Mouse (Mus musculus): Measurements from ENCODE around the gene Actr3. TPM values are rescaled to one million over a fixed set of nuclear protein-coding genes. Genes with fewer than 3 reads are reported as not detected.

The Actr3 gene
- polyA plus RNA-seq, 1 experiment from 2014 or later = 222 TPM

- Histone ChIP-seq H3K4me2 (ENCODE audit: low read depth, low read length) (no peak overlapping the region), H3K27me3 (ENCODE audit: control insufficient read depth, insufficient read depth, low read length) (no peaks in the 10 kb centered on the region), H3K27ac (ENCODE audit: low read depth, low read length) (no peak overlapping the region), H3K4me3 (ENCODE audit: low read depth, low read length) (no peak overlapping the region), H3K36me3 (ENCODE audit: control insufficient read depth, insufficient read depth, low read length) (no peaks in the 10 kb centered on the region), H3K9me3 (ENCODE audit: control insufficient read depth, low read length) (no peaks in the 10 kb centered on the region), H3K4me1 (ENCODE audit: control insufficient read depth, insufficient read depth, low read length) (no peaks in the 10 kb centered on the region), H3K9ac (replicated peaks; ENCODE audit: low read depth, low read length) (no peak overlapping the region)
- WGBS = 86% methylated on average over 7 of the region's 7 CpGs
- no peak for ATAC-seq (ENCODE audit: low read depth)
Measured at GRCm38 (mm10) chr1:125441679-125442078, 6.2 kb upstream of the Actr3 start.

- no peaks in the 10 kb centered on the region for H3K9me3 ChIP-seq (ENCODE audit: control insufficient read depth, low read length)
- no peak overlapping the region for H3K4me3 ChIP-seq (ENCODE audit: low read depth, low read length)
- H3K9ac ChIP-seq (replicated peaks; ENCODE audit: low read depth, low read length) = no peak overlapping the region
- H3K27me3 ChIP-seq (ENCODE audit: control insufficient read depth, insufficient read depth, low read length) = no peaks in the 10 kb centered on the region
- 86% methylated on average over 6 of the region's 6 CpGs for WGBS
- H3K36me3 ChIP-seq (ENCODE audit: control insufficient read depth, insufficient read depth, low read length) = no peaks in the 10 kb centered on the region
- ATAC-seq (ENCODE audit: low read depth) = no peak
- no peak overlapping the region for H3K27ac ChIP-seq (ENCODE audit: low read depth, low read length)
- no peak overlapping the region for H3K4me2 ChIP-seq (ENCODE audit: low read depth, low read length)
- no peaks in the 10 kb centered on the region for H3K4me1 ChIP-seq (ENCODE audit: control insufficient read depth, insufficient read depth, low read length)
Measured at GRCm38 (mm10) chr1:125441251-125441650, 5.7 kb upstream of the Actr3 start.

- no peak for ATAC-seq (ENCODE audit: low read depth)
- 92% methylated on average over 3 of the region's 3 CpGs for WGBS
Measured at GRCm38 (mm10) chr1:125439556-125439955, 4.0 kb upstream of the Actr3 start.

GRCm38 (mm10) chr1:125438826-125439225, 3.3 kb upstream of the Actr3 start:
- WGBS = 73% methylated on average over 2 of the region's 2 CpGs
- no peak overlapping the region for H3K4me2 ChIP-seq (ENCODE audit: low read depth, low read length)
- H3K9ac ChIP-seq (replicated peaks; ENCODE audit: low read depth, low read length) = no peak overlapping the region
- no peaks in the 10 kb centered on the region for H3K27me3 ChIP-seq (ENCODE audit: control insufficient read depth, insufficient read depth, low read length)
- H3K9me3 ChIP-seq (ENCODE audit: control insufficient read depth, low read length) = no peaks in the 10 kb centered on the region
- no peak overlapping the region for H3K27ac ChIP-seq (ENCODE audit: low read depth, low read length)
- no peaks in the 10 kb centered on the region for H3K36me3 ChIP-seq (ENCODE audit: control insufficient read depth, insufficient read depth, low read length)
- no peak for ATAC-seq (ENCODE audit: low read depth)
- H3K4me1 ChIP-seq (ENCODE audit: control insufficient read depth, insufficient read depth, low read length) = 0 out of 2 replicates have a peak, but pooled peaks cover 3% of the 10 kb centered on the region
- H3K4me3 ChIP-seq (ENCODE audit: low read depth, low read length) = no peak overlapping the region

More at GRCm38 (mm10) chr1:125439556-125439955, 4.0 kb upstream of the Actr3 start:
- Histone ChIP-seq H3K9me3 (ENCODE audit: control insufficient read depth, low read length) (no peaks in the 10 kb centered on the region), H3K4me2 (ENCODE audit: low read depth, low read length) (no peak overlapping the region), H3K9ac (replicated peaks; ENCODE audit: low read depth, low read length) (no peak overlapping the region), H3K4me1 (ENCODE audit: control insufficient read depth, insufficient read depth, low read length) (no peaks in the 10 kb centered on the region), H3K36me3 (ENCODE audit: control insufficient read depth, insufficient read depth, low read length) (no peaks in the 10 kb centered on the region), H3K27ac (ENCODE audit: low read depth, low read length) (no peak overlapping the region), H3K27me3 (ENCODE audit: control insufficient read depth, insufficient read depth, low read length) (no peaks in the 10 kb centered on the region), H3K4me3 (ENCODE audit: low read depth, low read length) (no peak overlapping the region)

- 70% methylated on average over 3 of the region's 3 CpGs for WGBS
Measured at GRCm38 (mm10) chr1:125437927-125438326, 2.4 kb upstream of the Actr3 start.

GRCm38 (mm10) chr1:125437161-125437560, 1.6 kb upstream of the Actr3 start:
- no peak overlapping the region for H3K4me2 ChIP-seq (ENCODE audit: low read depth, low read length)
- H3K9me3 ChIP-seq (ENCODE audit: control insufficient read depth, low read length) = no peaks in the 10 kb centered on the region
- 91% methylated on average over 2 of the region's 2 CpGs for WGBS
- no peak for ATAC-seq (ENCODE audit: low read depth)
- no peaks in the 10 kb centered on the region for H3K27me3 ChIP-seq (ENCODE audit: control insufficient read depth, insufficient read depth, low read length)
- no peaks in the 10 kb centered on the region for H3K36me3 ChIP-seq (ENCODE audit: control insufficient read depth, insufficient read depth, low read length)
- peaks cover 12% of the 10 kb centered on the region for H3K4me1 ChIP-seq (ENCODE audit: control insufficient read depth, insufficient read depth, low read length)
- no peak overlapping the region for H3K27ac ChIP-seq (ENCODE audit: low read depth, low read length)
- H3K9ac ChIP-seq (replicated peaks; ENCODE audit: low read depth, low read length) = no peak overlapping the region
- H3K4me3 ChIP-seq (ENCODE audit: low read depth, low read length) = no peak overlapping the region

More at GRCm38 (mm10) chr1:125437927-125438326, 2.4 kb upstream of the Actr3 start:
- H3K27ac ChIP-seq (ENCODE audit: low read depth, low read length) = no peak overlapping the region
- H3K4me3 ChIP-seq (ENCODE audit: low read depth, low read length) = no peak overlapping the region
- no peaks in the 10 kb centered on the region for H3K27me3 ChIP-seq (ENCODE audit: control insufficient read depth, insufficient read depth, low read length)
- no peaks in the 10 kb centered on the region for H3K36me3 ChIP-seq (ENCODE audit: control insufficient read depth, insufficient read depth, low read length)
- H3K9ac ChIP-seq (replicated peaks; ENCODE audit: low read depth, low read length) = no peak overlapping the region
- H3K9me3 ChIP-seq (ENCODE audit: control insufficient read depth, low read length) = no peaks in the 10 kb centered on the region
- no peak overlapping the region for H3K4me2 ChIP-seq (ENCODE audit: low read depth, low read length)
- peaks cover 11% of the 10 kb centered on the region for H3K4me1 ChIP-seq (ENCODE audit: control insufficient read depth, insufficient read depth, low read length)
- ATAC-seq (ENCODE audit: low read depth) = no peak

- Histone ChIP-seq H3K4me3 (ENCODE audit: low read depth, low read length) (peak overlapping the region; percentile 75), H3K9me3 (ENCODE audit: control insufficient read depth, low read length) (no peaks in the 10 kb centered on the region), H3K4me2 (ENCODE audit: low read depth, low read length) (peak overlapping the region; percentile 60), H3K36me3 (ENCODE audit: control insufficient read depth, insufficient read depth, low read length) (no peaks in the 10 kb centered on the region), H3K4me1 (ENCODE audit: control insufficient read depth, insufficient read depth, low read length) (peaks cover 15% of the 10 kb centered on the region), H3K9ac (replicated peaks; ENCODE audit: low read depth, low read length) (peak overlapping the region; percentile 88), H3K27ac (ENCODE audit: low read depth, low read length) (peak overlapping the region; percentile 95), H3K27me3 (ENCODE audit: control insufficient read depth, insufficient read depth, low read length) (no peaks in the 10 kb centered on the region)
- ATAC-seq (ENCODE audit: low read depth) = no peak; the same call in 1 of the 2 replicates
- under 1% methylated on average over 22 of the region's 23 CpGs for WGBS
Measured at GRCm38 (mm10) chr1:125435018-125435368, 534 bp downstream of the Actr3 start.

GRCm38 (mm10) chr1:125434485-125435001, 984 bp downstream of the Actr3 start:
- Histone ChIP-seq H3K36me3 (ENCODE audit: control insufficient read depth, insufficient read depth, low read length) (no peaks in the 10 kb centered on the region), H3K27me3 (ENCODE audit: control insufficient read depth, insufficient read depth, low read length) (no peaks in the 10 kb centered on the region)

GRCm38 (mm10) chr1:125431286-125431685, 4.2 kb downstream of the Actr3 start:
- Histone ChIP-seq H3K36me3 (ENCODE audit: control insufficient read depth, insufficient read depth, low read length) (no peaks in the 10 kb centered on the region), H3K9me3 (ENCODE audit: control insufficient read depth, low read length) (no peaks in the 10 kb centered on the region), H3K9ac (replicated peaks; ENCODE audit: low read depth, low read length) (no peak overlapping the region), H3K4me1 (ENCODE audit: control insufficient read depth, insufficient read depth, low read length) (peaks cover 15% of the 10 kb centered on the region), H3K4me2 (ENCODE audit: low read depth, low read length) (no peak overlapping the region), H3K4me3 (ENCODE audit: low read depth, low read length) (no peak overlapping the region), H3K27ac (ENCODE audit: low read depth, low read length) (no peak overlapping the region), H3K27me3 (ENCODE audit: control insufficient read depth, insufficient read depth, low read length) (no peaks in the 10 kb centered on the region)
- WGBS = 81% methylated on average over 4 of the region's 4 CpGs
- ATAC-seq (ENCODE audit: low read depth) = no peak

More at GRCm38 (mm10) chr1:125434485-125435001, 984 bp downstream of the Actr3 start:
- peak overlapping the region; percentile 60 for H3K4me2 ChIP-seq (ENCODE audit: low read depth, low read length)
- peak; percentile 9; the same call in 1 of the 2 replicates for ATAC-seq (ENCODE audit: low read depth)
- peaks cover 15% of the 10 kb centered on the region for H3K4me1 ChIP-seq (ENCODE audit: control insufficient read depth, insufficient read depth, low read length)
- H3K9me3 ChIP-seq (ENCODE audit: control insufficient read depth, low read length) = no peaks in the 10 kb centered on the region
- H3K27ac ChIP-seq (ENCODE audit: low read depth, low read length) = peak overlapping the region; percentile 95
- H3K9ac ChIP-seq (replicated peaks; ENCODE audit: low read depth, low read length) = peak overlapping the region; percentile 88
- H3K4me3 ChIP-seq (ENCODE audit: low read depth, low read length) = peak overlapping the region; percentile 75
- under 1% methylated on average over 25 of the region's 25 CpGs for WGBS
